Mouse (Mus musculus) right cerebral cortex, postnatal 14 days (tissue): ENCODE measurements around the gene 2310022B05Rik.

Source experiments
- DNase-seq: peaks from one replicate; pipeline ENCODE4 v3.0.0; 2022

2310022B05Rik gene

DNA sequence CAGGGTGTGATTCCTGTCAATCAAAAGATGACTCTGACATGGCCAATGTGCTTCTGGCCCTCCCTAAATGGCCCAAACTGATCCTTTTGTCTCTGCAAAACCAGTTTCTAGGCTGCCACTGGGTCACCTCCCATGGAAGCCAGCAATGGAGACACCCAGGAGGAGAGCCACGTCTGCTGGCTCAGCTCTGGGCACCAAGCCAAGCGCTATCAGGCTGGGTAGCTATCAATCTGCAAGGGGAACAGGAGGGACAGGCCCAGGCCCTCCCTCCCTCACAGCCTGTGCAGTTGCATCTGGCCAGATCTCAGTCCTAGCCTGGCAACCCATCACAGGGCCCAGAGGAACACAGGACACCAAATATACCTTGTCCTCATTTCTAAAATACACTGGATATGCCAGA is 4.8 kb downstream of the 2310022B05Rik start:
- DNase-seq, result peak; percentile 42

- no peak for DNase-seq
These were observed 5.2 kb downstream of the 2310022B05Rik start for GRCm38 (mm10) chr8:124657961-124658360.

- DNase-seq, result no peak
These were observed 9.3 kb downstream of the 2310022B05Rik start for GRCm38 (mm10) chr8:124653568-124654475.

- DNase-seq, result no peak
These were observed 10.6 kb downstream of the 2310022B05Rik start for GRCm38 (mm10) chr8:124652546-124652945.

DNA sequence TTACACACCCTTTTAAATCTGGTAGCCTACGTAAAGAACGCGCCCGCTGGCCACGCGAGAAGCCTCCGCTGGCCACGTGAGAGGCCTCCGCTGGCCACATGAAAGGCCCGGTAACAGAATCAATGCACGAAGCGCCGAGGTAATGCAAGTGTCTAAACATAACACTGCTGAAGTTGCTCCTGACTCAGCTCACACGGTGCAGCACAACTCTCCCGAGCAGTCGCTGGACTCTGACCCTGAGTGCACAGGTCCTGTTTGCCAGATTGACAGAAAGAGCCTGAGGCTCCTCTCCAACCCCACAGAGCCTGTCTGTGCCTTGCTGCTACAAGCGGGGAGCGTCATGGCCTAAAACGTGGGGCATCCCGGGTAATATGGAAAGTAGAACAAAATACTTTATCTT is 11.4 kb downstream of the 2310022B05Rik start:
- DNase-seq, result no peak

DNA sequence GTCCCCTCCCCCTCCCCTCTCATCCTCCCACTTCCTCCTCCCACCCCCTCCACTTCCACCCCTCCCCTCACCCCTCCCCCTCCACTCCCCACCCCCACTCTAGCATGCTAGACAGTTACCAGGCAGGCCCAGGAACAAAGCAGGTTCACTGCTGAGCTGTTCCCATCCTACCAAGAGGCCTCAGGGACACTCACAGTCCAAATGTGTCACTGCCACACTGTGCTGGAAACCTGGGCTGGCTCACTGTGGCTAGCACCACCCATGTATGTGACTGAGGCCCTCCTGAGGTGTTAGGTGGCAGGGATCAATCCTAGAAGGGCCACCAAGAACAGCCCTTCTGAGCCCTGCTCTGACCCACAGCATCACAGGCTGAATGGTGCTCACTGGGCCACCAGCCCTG is 14.9 kb downstream of the 2310022B05Rik start:
- no peak for DNase-seq

GRCm38 (mm10) chr8:124643540-124644339 is 19.4 kb downstream of the 2310022B05Rik start:
- peak; percentile 66 for DNase-seq

GRCm38 (mm10) chr8:124641599-124641998 is 21.6 kb downstream of the 2310022B05Rik start:
- no peak for DNase-seq

DNA sequence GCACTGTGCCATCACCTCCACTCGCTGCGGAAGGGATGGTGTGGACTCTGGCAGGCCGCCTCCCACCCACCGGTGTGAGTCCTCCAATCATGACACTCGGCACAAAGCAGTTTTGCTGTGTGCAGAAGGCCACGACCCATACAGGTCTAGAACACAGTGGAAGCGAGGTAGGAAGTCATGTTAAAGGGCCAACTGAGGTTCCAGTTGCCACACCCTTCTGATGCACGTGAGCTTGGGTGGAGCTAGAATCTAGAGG is 28.0 kb downstream of the 2310022B05Rik start:
- DNase-seq, result no peak

- no peak for DNase-seq
These were observed 28.5 kb downstream of the 2310022B05Rik start for GRCm38 (mm10) chr8:124634411-124635246.

DNA sequence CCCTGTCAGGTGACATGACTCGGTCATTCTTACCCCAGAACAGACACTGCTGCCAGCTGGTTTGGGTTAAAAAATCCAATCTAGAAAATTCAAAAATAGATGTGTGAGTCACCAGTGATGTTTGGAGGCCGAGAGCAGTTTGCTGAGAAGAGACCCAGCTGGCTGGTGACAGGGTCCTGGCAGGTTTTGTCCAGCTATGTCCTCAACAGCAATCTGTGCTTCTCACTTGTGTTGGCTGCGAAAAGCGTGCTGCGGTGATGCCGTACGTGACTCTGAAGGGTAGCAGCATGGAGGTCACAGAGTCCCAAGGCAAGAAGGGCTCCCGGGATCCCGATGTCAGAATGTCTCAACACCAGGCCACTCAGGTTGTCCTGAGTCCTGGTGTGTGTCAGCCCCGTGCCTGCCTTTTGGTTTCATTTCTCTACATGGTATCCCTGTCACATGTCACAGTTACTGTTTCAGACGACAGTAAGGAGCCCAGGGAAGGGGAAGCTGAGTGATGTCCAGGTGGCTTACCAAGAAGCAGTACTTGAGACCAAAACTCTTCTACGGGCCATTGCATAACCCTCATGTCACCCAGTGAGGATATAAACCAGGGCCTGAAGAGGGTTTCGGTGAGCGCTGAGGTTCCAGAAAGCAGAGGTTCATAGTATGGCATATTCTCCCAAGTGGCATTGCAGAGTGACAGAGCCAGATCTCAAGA is 30.0 kb downstream of the 2310022B05Rik start:
- DNase-seq, result no peak

DNA sequence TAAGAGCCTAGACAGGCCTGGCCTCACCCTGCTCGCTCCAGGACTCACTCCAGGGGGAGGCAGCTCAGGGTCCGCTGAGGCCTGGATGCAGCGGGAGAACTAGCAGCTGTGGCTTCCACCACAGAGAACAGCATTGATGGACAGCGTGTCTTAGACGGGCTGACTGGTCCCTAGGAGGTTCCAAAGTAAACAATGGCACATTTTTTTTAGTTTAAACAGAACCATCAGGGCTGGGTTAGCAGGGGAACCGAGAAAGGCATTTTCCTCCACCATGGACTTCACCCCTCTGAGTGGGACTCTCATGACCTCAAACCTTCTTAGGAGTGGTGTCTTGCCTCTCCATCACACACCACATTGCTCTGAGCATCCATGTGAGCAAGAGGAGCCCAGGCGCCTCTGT is 31.2 kb downstream of the 2310022B05Rik start:
- DNase-seq, result no peak

DNA sequence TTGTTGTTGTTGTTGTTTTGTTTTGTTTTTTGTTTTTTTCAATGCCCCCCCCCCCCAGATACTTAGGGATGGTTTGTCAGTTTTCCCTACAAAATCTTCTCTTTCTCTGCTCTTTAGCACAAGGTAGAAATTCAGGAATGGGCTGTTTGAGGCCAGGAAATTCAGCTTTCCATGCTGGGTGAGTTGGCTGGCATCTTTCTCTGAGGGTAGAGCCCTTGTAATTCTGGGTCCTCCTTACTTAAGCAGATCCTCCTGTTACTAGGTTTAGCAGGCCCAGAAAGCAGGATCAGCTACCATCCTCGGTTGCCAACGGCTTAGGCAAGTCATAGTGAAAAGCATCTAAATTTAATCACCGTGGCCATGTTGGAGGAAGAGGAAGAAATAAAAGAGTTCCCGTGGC is 32.3 kb downstream of the 2310022B05Rik start:
- DNase-seq, result no peak

DNA sequence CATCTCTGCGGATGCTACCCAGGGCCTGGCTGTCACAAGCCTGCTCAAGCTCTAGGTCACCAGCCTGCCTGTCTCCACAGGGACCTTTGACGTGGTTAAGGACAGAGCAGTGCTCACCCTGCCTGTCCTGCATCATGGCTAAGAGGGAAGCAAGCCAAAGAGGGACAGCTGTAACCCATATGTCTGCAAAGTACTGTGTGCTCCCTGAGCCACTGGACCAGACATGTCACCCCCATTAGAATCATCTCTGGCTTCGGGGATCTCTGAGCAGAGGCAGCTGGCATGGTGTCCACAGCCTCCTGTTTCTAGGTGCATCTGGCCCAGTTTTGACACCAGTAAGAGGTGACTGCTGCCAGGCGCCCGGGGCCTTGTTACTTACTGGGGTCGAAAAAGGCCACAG is 32.7 kb downstream of the 2310022B05Rik start:
- DNase-seq, result no peak

GRCm38 (mm10) chr8:124626251-124626650 is 36.9 kb downstream of the 2310022B05Rik start:
- DNase-seq, result no peak

DNA sequence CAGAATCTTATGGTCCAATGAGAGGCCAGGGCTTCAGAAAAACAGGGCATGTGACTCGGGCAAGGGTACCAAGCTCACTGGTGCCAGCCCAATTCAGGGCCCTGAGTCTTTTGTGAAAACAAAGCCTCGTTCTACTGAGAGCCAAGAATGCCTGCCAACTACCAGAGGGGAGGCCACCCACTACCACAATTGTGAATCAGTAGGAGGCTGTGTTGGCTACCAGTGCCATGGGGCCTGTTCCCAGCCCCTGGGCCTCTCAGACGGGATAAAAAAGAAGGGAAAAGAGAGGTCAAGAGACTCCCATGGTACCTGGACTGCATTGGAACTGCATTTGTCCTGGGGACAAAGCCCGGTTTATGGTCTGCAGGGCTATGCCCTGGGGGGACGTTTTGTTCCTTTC is 41.9 kb downstream of the 2310022B05Rik start:
- DNase-seq, result no peak

GRCm38 (mm10) chr8:124618252-124618651 is 44.9 kb downstream of the 2310022B05Rik start:
- no peak for DNase-seq

DNA sequence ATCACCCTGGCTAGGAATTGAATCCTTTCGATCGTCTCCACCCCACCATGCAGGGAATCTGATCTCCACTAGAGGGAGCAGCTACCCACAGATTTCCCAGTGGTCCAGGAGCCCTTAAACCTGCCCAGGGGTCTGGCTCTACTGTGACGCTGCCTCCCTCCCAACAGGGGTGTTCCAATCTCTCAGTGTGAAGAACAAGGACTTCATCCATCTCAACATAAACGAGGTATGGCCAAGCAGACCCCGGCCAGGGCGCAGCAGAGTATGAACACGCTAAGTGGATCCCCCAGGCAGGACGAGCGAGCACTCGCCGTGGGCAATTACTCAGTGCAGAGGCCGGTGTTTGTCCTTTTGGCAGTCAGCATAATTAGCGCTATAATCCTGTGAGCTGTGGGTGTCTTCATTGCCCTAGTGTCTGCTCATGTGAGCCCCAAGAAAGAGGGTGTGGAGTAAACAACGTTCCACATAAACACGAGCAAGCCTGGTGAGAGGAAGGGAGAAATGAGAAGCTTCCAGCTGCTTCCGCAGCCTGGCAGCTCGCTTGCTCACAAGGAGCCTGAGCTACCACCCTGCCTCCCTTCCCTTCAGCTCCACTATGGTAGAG is 45.8 kb downstream of the 2310022B05Rik start:
- peak; percentile 76 for DNase-seq

- DNase-seq, result no peak
These were observed 48.8 kb downstream of the 2310022B05Rik start for GRCm38 (mm10) chr8:124614325-124614724.

- no peak for DNase-seq
These were observed 54.2 kb downstream of the 2310022B05Rik start for GRCm38 (mm10) chr8:124608972-124609353.

DNA sequence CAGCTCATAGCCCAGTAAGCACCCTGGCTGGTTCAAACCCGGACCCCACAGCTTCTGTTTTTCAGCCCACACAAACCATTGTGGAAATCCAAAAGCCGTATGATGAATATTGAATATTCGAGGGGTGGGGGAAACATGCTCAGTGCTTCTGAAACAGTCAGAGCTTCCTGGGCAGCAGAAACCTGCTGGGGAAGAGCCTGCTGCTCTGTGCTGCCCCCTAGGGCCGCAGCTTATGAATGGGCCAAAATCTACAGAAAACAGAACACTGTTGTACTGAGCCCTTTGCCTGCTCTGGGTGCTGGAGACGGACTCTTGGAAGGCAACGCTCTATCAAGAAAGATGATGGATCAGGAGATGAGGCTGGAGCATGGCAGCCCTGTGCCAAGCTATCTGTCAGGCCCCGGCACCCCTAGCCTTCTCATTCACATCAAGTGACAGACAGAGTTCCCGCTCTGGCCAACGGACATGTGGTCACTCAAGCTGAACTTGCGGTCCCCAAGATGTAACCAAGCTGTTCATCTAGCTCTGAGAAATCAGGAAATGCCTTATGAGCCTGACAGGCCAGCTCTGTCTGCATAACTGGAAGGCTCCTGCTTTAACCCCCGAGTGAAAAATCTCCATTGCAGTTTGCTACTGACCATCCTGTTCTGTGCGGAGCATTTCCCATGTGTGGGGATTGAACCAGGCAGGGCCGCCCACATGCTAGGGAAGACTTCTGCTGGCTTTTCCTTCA is 54.8 kb downstream of the 2310022B05Rik start:
- DNase-seq, result peak; percentile 52
